Mouse (Mus musculus): ENCODE measurements around the gene C1qbp. TPM values are rescaled to one million over a fixed set of nuclear protein-coding genes. Genes with fewer than 3 reads are reported as not detected.
A peak's percentile ranks its signal among the peaks of the same experiment; 100 is the strongest.

The C1qbp gene
- 264 and 276 TPM in 2 replicates for polyA plus RNA-seq (2014; fragmentation: Nextera tagmentation; extraction: Ambion mirVana)

- DNase-seq (peak; percentile 95), ATAC-seq (ENCODE audit: insufficient read depth) (peak; percentile 96)
- TF ChIP-seq CTCF (IDR thresholded peaks at IDR 0.05; ENCODE audit: low read depth) = peak; percentile 94
- under 1% methylated on average over 60 of the region's 64 CpGs for WGBS
- H3K4me2 ChIP-seq = peak within 1 kb of the TSS; percentile 71
- peak within 1 kb of the TSS; percentile 98 for H3K4me3 ChIP-seq (ENCODE audit: low read depth, low read length)
- peak within 1 kb of the TSS; percentile 58; the same call in 1 of the 2 replicates for H3K27ac ChIP-seq (ENCODE audit: low read depth)
- no peaks in the 10 kb centered on the region for H3K9me3 ChIP-seq (ENCODE audit: low read depth, low read length)
- no peaks in the 10 kb centered on the region for H3K27me3 ChIP-seq (ENCODE audit: insufficient read depth, low read length)
- peaks cover 76% of the 10 kb centered on the region for H3K36me3 ChIP-seq (ENCODE audit: insufficient read depth)
- peak within 1 kb of the TSS; percentile 92 for H3K9ac ChIP-seq
- H3K4me1 ChIP-seq (ENCODE audit: insufficient read depth) = peaks cover 3% of the 10 kb centered on the region; the same call in 1 of the 2 replicates
These were observed at the start of gene C1qbp for GRCm38 (mm10) chr11:70982557-70983228. TSS of gene C1qbp (minus strand) at chr11:70983026.

DNA sequence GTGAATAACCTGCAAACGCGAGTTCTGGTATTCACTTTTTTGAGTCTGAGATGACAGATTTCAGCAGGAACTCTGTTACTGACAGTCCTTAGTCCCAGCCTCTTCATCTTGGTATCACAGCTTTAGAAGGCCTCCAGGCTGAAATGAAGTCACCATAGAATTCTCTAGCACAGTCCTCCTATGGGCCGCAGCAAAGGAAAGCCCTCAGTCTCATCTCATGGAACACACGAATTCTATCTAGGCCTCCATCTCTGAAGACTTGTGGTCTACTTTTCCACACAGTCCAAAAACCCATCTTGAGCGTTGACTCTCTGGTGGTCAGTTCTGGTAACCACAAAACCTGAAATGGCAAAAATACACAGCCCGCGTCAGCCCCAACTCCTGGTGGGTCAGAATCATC is 49.2 kb upstream of the C1qbp start:
- Histone ChIP-seq H3K9me3 (ENCODE audit: low read depth, low read length) (no peaks in the 10 kb centered on the region), H3K4me3 (ENCODE audit: low read depth, low read length) (peak overlapping the region; percentile 61), H3K36me3 (ENCODE audit: insufficient read depth) (peaks cover 14% of the 10 kb centered on the region), H3K9ac (peak overlapping the region; percentile 70), H3K27me3 (ENCODE audit: insufficient read depth, low read length) (no peaks in the 10 kb centered on the region), H3K27ac (ENCODE audit: low read depth) (peak overlapping the region; percentile 75), H3K4me2 (peak overlapping the region; percentile 69), H3K4me1 (ENCODE audit: insufficient read depth) (peaks cover 6% of the 10 kb centered on the region; the same call in 1 of the 2 replicates)
- WGBS = 38% methylated on average over 7 of the region's 7 CpGs
- no peak for ATAC-seq (ENCODE audit: insufficient read depth)
- TF ChIP-seq CTCF (IDR thresholded peaks at IDR 0.05; ENCODE audit: low read depth) = no peak
- no peak for DNase-seq

- Histone ChIP-seq H3K9ac (no peak overlapping the region), H3K27me3 (ENCODE audit: insufficient read depth, low read length) (no peaks in the 10 kb centered on the region), H3K27ac (ENCODE audit: low read depth) (no peak overlapping the region), H3K9me3 (ENCODE audit: low read depth, low read length) (no peaks in the 10 kb centered on the region), H3K4me2 (no peak overlapping the region), H3K36me3 (ENCODE audit: insufficient read depth) (peaks cover 39% of the 10 kb centered on the region), H3K4me3 (ENCODE audit: low read depth, low read length) (no peak overlapping the region), H3K4me1 (ENCODE audit: insufficient read depth) (peaks cover 6% of the 10 kb centered on the region; the same call in 1 of the 2 replicates)
- TF ChIP-seq CTCF (IDR thresholded peaks at IDR 0.05; ENCODE audit: low read depth) = no peak
- ATAC-seq (ENCODE audit: insufficient read depth) (no peak), DNase-seq (no peak)
- 81% methylated on average over 3 of the region's 3 CpGs for WGBS
These were observed 46.7 kb upstream of the C1qbp start for GRCm38 (mm10) chr11:71029403-71030118.

DNA sequence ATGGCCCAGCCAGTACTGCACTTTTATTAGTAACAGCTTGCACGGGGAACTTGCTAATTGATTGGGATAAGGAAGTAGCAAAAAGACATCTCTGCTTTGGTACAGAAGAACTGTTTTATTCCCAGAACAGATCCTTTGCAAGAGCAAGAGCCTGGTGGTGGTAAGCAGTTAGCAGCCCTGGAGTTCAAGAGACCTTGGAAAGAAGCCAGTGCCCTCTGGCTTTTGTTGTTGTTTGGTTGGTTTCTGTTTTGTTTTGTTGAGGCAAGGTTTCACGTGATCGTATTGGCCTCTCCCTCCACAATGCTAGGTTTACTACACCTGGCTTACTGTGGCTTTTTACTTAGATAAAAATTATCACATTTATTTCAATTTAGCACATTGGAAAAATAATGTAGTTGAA is 45.5 kb upstream of the C1qbp start:
- no peak for ATAC-seq (ENCODE audit: insufficient read depth)
- no peak for DNase-seq
- Histone ChIP-seq H3K4me2 (no peak overlapping the region), H3K9me3 (ENCODE audit: low read depth, low read length) (no peaks in the 10 kb centered on the region), H3K4me1 (ENCODE audit: insufficient read depth) (peaks cover 6% of the 10 kb centered on the region; the same call in 1 of the 2 replicates), H3K36me3 (ENCODE audit: insufficient read depth) (peaks cover 46% of the 10 kb centered on the region), H3K4me3 (ENCODE audit: low read depth, low read length) (no peak overlapping the region), H3K9ac (no peak overlapping the region), H3K27me3 (ENCODE audit: insufficient read depth, low read length) (no peaks in the 10 kb centered on the region), H3K27ac (ENCODE audit: low read depth) (no peak overlapping the region)
- no peak for TF ChIP-seq CTCF (IDR thresholded peaks at IDR 0.05; ENCODE audit: low read depth)
- WGBS = 76% methylated on average over 3 of the region's 3 CpGs

DNA sequence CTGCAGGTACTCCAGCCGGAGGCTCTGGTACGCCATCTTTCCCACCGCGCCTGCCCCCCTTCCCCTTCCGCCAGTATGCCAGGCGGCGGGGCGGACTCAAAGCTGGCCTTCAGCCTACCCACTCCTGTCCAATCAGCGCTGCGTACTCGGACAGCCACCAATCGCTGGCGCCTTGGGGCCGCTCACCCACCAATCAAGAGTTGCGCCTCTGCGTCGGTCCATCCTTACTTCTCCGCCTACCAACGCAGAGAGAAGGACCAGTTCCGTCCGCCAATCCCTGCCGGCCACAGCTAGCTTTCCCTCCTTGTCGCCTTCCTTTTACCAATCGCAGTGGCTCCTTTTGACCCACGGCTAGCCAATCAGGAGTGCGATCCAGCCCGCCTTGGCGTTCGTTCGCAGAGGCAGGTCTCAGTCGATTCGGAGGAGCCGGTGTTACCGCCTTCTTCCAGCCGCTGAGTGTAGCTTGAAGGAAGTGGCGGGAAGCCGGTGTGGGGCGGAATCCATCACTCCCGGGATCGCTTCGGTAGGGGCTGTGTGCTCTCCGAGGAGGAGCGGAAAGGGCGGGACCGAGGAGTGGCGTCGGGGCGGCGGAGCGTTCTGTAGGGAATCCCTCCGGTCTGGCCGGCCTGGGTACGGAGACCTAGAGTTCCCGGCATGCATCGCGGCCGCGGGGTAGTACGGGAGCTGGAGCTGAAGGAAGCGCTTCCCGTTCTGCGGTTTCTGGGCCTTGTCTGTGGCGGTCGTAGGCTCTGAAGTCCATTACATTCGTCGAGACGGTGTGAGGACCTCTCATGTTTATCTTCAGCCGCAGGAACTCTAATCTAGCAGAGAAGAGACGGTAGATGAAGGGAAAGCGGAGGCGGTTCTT is 36.6 kb upstream of the C1qbp start, which contains the start of the genes Mis12 and Derl2:
Gene Mis12, plus strand, starts transcription at position 411 of the 868 bp plus-strand sequence.
Gene Derl2, minus strand, starts transcription at position 641 of the 868 bp plus-strand sequence.
- peak within 1 kb of the TSS; percentile 89 for H3K9ac ChIP-seq
- peak within 1 kb of the TSS; percentile 95 for H3K27ac ChIP-seq (ENCODE audit: low read depth)
- no peak for TF ChIP-seq CTCF (IDR thresholded peaks at IDR 0.05; ENCODE audit: low read depth)
- peaks cover 11% of the 10 kb centered on the region for H3K4me1 ChIP-seq (ENCODE audit: insufficient read depth)
- under 1% methylated on average over 71 of the region's 71 CpGs for WGBS
- H3K9me3 ChIP-seq (ENCODE audit: low read depth, low read length) = no peaks in the 10 kb centered on the region
- peaks cover 15% of the 10 kb centered on the region for H3K36me3 ChIP-seq (ENCODE audit: insufficient read depth)
- ATAC-seq (ENCODE audit: insufficient read depth) (peak; percentile 100), DNase-seq (peak; percentile 98)
- H3K4me2 ChIP-seq = peak within 1 kb of the TSS; percentile 88
- no peaks in the 10 kb centered on the region for H3K27me3 ChIP-seq (ENCODE audit: insufficient read depth, low read length)
- H3K4me3 ChIP-seq (ENCODE audit: low read depth, low read length) = peak within 1 kb of the TSS; percentile 86

DNA sequence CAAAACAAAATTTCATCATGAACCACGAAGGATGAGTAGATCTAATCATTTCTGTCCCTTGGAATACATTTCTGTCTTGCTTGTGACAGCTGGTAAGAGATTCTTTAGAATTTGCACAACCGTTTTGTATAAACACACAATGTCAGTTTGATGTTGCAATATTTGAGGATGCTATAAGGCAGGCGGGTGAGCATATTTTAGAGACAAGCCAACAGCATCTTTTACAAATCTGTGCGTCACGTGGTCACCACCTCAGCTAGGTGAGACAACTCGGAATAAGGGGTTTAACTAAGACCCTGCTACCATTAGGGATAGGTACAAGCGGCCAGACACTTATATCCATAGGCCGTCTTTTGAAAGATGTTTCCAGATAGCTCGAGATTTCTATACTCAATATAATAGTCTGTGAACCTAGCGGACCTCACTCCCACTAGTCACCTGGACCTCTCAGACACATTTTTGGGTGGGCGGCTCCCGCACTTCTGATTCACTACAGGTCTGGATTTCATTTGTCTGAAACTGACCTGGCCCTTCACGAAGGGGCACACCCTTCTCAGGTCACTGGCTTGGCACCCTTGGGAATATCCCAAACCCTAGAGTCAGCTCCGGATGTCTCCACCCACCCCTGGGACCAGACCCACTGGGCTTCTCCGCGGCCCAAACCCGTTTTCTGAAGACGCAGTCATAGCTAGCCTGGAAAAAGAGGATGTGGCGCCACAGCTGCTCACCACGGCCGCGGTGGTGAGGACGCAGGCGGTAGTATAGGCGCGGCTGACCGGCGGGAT is 35.8 kb upstream of the C1qbp start:
- 3% methylated on average over 28 of the region's 28 CpGs for WGBS
- peak overlapping the region; percentile 80 for H3K4me2 ChIP-seq
- TF ChIP-seq CTCF (IDR thresholded peaks at IDR 0.05; ENCODE audit: low read depth) = no peak
- H3K4me3 ChIP-seq (ENCODE audit: low read depth, low read length) = peak overlapping the region; percentile 86
- no peaks in the 10 kb centered on the region for H3K27me3 ChIP-seq (ENCODE audit: insufficient read depth, low read length)
- H3K27ac ChIP-seq (ENCODE audit: low read depth) = peak overlapping the region; percentile 62; the same call in 1 of the 2 replicates
- H3K9ac ChIP-seq = peak overlapping the region; percentile 89
- peak; percentile 10 for DNase-seq
- peak; percentile 38 for ATAC-seq (ENCODE audit: insufficient read depth)
- no peaks in the 10 kb centered on the region for H3K9me3 ChIP-seq (ENCODE audit: low read depth, low read length)
- peaks cover 9% of the 10 kb centered on the region; the same call in 1 of the 2 replicates for H3K36me3 ChIP-seq (ENCODE audit: insufficient read depth)
- H3K4me1 ChIP-seq (ENCODE audit: insufficient read depth) = peaks cover 11% of the 10 kb centered on the region
